Mouse (Mus musculus): ENCODE data around the gene Gcc2. TPM values are rescaled to one million over a fixed set of nuclear protein-coding genes. Genes with fewer than 3 reads are reported as not detected.

The Gcc2 gene
- total and polyA plus RNA-seq, 2 experiments from 2014 or later = 32.0 to 109 TPM

DNA sequence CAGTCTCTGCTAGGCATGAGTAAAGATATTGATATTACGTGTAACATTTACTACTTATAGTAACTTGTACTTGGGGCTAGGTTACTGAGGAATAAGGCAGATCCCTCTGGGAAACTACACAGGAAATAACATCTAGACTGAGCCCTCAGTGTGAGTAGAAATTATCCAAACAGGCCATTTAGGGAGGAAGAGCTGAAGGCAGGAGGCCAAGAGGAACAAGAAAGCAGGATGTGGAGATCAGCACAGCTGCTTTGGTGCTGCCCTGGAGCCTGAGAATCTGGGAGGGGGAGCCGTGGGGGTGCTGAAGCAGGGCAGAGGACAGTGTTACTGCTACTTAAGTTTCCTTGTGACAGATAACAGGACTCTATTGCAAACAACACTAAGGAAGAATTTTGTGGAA, 86.4 kb downstream of the Gcc2 start:
- 70% methylated on average over 2 of the region's 2 CpGs for WGBS

DNA sequence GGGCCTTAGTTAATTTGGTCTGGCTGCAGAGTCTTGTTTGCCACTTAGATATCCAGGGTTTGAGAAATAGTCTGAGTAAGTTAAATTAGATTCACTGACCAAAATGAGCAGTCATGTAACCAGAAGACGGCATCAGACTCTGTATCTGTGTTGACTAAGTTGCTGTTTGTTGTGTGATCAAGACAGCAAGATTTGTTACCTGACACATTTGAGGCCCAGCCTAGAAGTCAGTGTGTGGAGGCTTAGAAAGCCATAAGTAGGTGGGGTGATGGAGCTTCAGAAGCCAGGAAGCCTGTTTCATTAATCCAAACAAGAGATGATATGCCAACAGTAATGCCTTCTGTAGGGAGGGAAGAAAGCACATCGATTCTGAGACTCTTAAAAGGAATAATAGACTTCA, 86.9 kb downstream of the Gcc2 start:
- peak overlapping the region; percentile 58; the same call in 1 of the 2 replicates for H3K27ac ChIP-seq
- no peak overlapping the region for H3K4me3 ChIP-seq (ENCODE audit: low read length)
- H3K27me3 ChIP-seq (ENCODE audit: insufficient read depth, low read length) = no peaks in the 10 kb centered on the region
- H3K9me3 ChIP-seq (ENCODE audit: low read length) = no peaks in the 10 kb centered on the region
- 86% methylated on average over 2 of the region's 2 CpGs for WGBS
- no peaks in the 10 kb centered on the region for H3K4me1 ChIP-seq (ENCODE audit: insufficient read depth, low read length)
- no peaks in the 10 kb centered on the region for H3K36me3 ChIP-seq (ENCODE audit: insufficient read depth, low read length)
- DNase-seq (ENCODE audit: low spot score) (no peak), ATAC-seq (no peak)
- H3K4me2 ChIP-seq (ENCODE audit: low read depth, low read length) = no peak overlapping the region
- no peak overlapping the region for H3K9ac ChIP-seq (replicated peaks; ENCODE audit: low read length)
- no peak for TF ChIP-seq CTCF (IDR thresholded peaks at IDR 0.05; ENCODE audit: low read depth)

More for the DNA sequence above, 86.4 kb downstream of the Gcc2 start:
- H3K36me3 ChIP-seq (ENCODE audit: insufficient read depth, low read length) = no peaks in the 10 kb centered on the region
- no peak overlapping the region for H3K9ac ChIP-seq (replicated peaks; ENCODE audit: low read length)
- no peaks in the 10 kb centered on the region for H3K9me3 ChIP-seq (ENCODE audit: low read length)
- no peak overlapping the region for H3K4me3 ChIP-seq (ENCODE audit: low read length)
- peak; percentile 15 for DNase-seq (ENCODE audit: low spot score)
- H3K4me2 ChIP-seq (ENCODE audit: low read depth, low read length) = no peak overlapping the region
- peak overlapping the region; percentile 58; the same call in 1 of the 2 replicates for H3K27ac ChIP-seq
- TF ChIP-seq CTCF (IDR thresholded peaks at IDR 0.05; ENCODE audit: low read depth) = no peak
- ATAC-seq = no peak
- no peaks in the 10 kb centered on the region for H3K27me3 ChIP-seq (ENCODE audit: insufficient read depth, low read length)
- no peaks in the 10 kb centered on the region for H3K4me1 ChIP-seq (ENCODE audit: insufficient read depth, low read length)

DNA sequence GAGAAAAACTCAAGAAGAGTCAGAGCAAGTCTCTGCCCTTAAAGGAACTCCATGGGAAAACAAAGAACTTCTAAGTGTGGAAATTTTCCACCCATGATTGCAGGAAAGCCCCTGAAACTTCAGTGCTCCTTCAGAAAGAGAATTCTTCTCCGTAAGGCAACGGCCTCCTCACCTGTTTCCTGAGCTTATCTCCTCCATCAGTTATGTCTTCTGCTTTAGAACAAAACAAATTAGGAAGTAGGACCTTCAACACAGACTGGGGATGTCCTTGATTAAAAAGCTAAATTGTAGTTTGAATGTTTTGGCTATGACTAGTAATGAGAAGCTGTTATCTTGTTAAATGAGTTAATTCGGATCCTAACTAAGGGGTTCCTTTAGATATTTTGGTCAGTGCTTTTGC, 88.3 kb downstream of the Gcc2 start:
- H3K9ac ChIP-seq (replicated peaks; ENCODE audit: low read length) = no peak overlapping the region
- H3K27ac ChIP-seq = no peak overlapping the region
- no peak for TF ChIP-seq CTCF (IDR thresholded peaks at IDR 0.05; ENCODE audit: low read depth)
- no peak overlapping the region for H3K4me3 ChIP-seq (ENCODE audit: low read length)
- H3K9me3 ChIP-seq (ENCODE audit: low read length) = no peaks in the 10 kb centered on the region
- no peaks in the 10 kb centered on the region for H3K4me1 ChIP-seq (ENCODE audit: insufficient read depth, low read length)
- no peaks in the 10 kb centered on the region for H3K36me3 ChIP-seq (ENCODE audit: insufficient read depth, low read length)
- ATAC-seq (no peak), DNase-seq (ENCODE audit: low spot score) (no peak)
- H3K4me2 ChIP-seq (ENCODE audit: low read depth, low read length) = no peak overlapping the region
- no peaks in the 10 kb centered on the region for H3K27me3 ChIP-seq (ENCODE audit: insufficient read depth, low read length)
- WGBS = 92% methylated on average over 3 of the region's 3 CpGs

DNA sequence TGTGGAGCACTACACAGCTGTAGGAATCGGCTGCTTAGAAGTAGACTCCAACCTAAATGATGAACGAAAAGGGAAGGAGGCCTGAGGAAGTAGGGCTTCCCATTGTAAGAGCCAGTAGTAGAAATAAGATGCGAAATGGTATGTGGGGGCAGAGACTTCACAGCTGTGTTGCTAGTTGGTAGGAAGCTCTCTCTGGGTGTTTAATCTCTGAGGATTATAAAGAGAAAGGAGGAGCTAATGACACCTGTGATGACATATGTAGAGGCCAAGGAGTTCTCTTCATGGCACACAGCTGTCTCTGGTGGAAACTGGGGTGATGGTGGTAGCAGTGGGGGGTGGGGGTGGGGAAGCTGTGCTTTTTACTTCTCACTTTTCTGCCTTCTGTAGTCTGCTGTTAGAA, 95.3 kb downstream of the Gcc2 start:
- WGBS = 86% methylated on average over 3 of the region's 3 CpGs
- TF ChIP-seq CTCF (IDR thresholded peaks at IDR 0.05; ENCODE audit: low read depth) = no peak
- H3K36me3 ChIP-seq (ENCODE audit: insufficient read depth, low read length) = no peaks in the 10 kb centered on the region

DNA sequence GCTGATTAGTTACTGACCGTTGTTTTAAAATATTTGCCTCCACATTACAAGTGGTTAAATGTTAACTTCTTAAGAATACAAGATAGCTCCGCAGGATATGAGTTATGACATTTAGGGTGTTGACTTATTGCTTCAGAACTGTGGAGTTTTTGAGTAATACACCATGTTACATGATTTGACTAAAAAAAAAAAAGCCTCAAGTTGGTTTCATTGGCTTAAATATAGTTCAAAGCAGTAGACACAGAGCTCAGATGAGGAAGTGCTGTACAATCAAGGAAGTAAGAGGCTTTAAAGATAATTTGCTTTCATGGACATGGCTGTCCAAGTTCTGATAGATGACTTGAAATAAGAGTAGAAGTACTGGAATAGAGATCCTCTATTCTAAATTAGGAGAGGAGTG, 96.4 kb downstream of the Gcc2 start:
- Histone ChIP-seq H3K9ac (replicated peaks; ENCODE audit: low read length) (no peak overlapping the region), H3K4me1 (ENCODE audit: insufficient read depth, low read length) (no peaks in the 10 kb centered on the region), H3K9me3 (ENCODE audit: low read length) (no peaks in the 10 kb centered on the region), H3K27me3 (ENCODE audit: insufficient read depth, low read length) (no peaks in the 10 kb centered on the region), H3K4me2 (ENCODE audit: low read depth, low read length) (no peak overlapping the region), H3K4me3 (ENCODE audit: low read length) (no peak overlapping the region), H3K36me3 (ENCODE audit: insufficient read depth, low read length) (no peaks in the 10 kb centered on the region), H3K27ac (no peak overlapping the region)
- TF ChIP-seq CTCF (IDR thresholded peaks at IDR 0.05; ENCODE audit: low read depth) = no peak
- ATAC-seq (no peak), DNase-seq (ENCODE audit: low spot score) (no peak)
- WGBS = 91% methylated on average over 2 of the region's 2 CpGs

More for the DNA sequence above, 95.3 kb downstream of the Gcc2 start:
- DNase-seq (ENCODE audit: low spot score) = no peak
- no peaks in the 10 kb centered on the region for H3K4me1 ChIP-seq (ENCODE audit: insufficient read depth, low read length)
- H3K4me3 ChIP-seq (ENCODE audit: low read length) = no peak overlapping the region
- no peaks in the 10 kb centered on the region for H3K27me3 ChIP-seq (ENCODE audit: insufficient read depth, low read length)
- no peak overlapping the region for H3K4me2 ChIP-seq (ENCODE audit: low read depth, low read length)
- no peaks in the 10 kb centered on the region for H3K9me3 ChIP-seq (ENCODE audit: low read length)
- no peak for ATAC-seq
- no peak overlapping the region for H3K9ac ChIP-seq (replicated peaks; ENCODE audit: low read length)
- H3K27ac ChIP-seq = no peak overlapping the region

DNA sequence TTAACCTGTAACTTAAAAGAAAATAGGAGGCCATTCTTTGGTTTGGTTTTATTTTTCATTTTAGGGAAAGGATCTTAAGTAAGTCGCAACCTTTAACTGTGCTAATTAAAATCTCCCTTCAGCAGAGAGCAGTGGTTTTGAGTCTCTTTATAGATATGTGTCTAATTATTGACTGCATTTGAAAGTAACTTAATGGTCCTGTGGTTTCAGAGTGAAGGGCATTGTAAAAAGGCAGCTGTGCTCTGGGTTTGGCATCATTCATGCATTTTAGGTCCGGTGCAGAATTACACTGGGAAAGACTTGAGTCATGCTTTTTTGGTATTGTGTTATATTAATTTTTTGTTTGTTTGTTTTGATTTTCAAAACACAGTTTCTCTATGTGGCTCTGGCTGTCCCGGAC, 97.1 kb downstream of the Gcc2 start:
- H3K9ac ChIP-seq (replicated peaks; ENCODE audit: low read length) = no peak overlapping the region
- 78% methylated on average over 3 of the region's 3 CpGs for WGBS
- H3K27me3 ChIP-seq (ENCODE audit: insufficient read depth, low read length) = no peaks in the 10 kb centered on the region
- 0 out of 2 replicates have a peak, but pooled peaks cover 2% of the 10 kb centered on the region for H3K36me3 ChIP-seq (ENCODE audit: insufficient read depth, low read length)
- H3K9me3 ChIP-seq (ENCODE audit: low read length) = no peaks in the 10 kb centered on the region
- H3K4me3 ChIP-seq (ENCODE audit: low read length) = no peak overlapping the region
- no peak for ATAC-seq
- H3K27ac ChIP-seq = no peak overlapping the region
- no peak for DNase-seq (ENCODE audit: low spot score)
- no peak overlapping the region for H3K4me2 ChIP-seq (ENCODE audit: low read depth, low read length)
- H3K4me1 ChIP-seq (ENCODE audit: insufficient read depth, low read length) = no peaks in the 10 kb centered on the region
- no peak for TF ChIP-seq CTCF (IDR thresholded peaks at IDR 0.05; ENCODE audit: low read depth)

DNA sequence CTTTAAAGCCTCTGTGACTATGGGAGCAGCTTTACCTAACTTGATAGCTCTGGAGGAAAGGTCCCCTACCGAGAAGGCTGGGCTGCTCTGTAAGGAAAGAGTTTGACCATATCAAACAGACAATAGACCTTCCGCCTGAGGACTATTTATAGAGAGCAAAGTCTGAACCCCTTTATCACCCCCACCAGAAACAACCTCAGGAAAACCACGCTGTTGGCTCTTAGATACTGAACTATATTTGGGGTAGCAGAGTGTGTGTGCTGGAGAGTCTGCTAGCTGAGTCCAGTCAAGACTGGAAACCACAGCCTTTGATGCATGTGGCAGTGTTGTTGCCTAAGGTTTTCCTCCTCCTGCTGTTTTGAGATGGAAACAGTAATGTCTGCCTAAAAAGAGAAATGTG, 99.3 kb downstream of the Gcc2 start:
- H3K27ac ChIP-seq = no peak overlapping the region
- DNase-seq (ENCODE audit: low spot score) (no peak), ATAC-seq (no peak)
- H3K9me3 ChIP-seq (ENCODE audit: low read length) = no peaks in the 10 kb centered on the region
- H3K36me3 ChIP-seq (ENCODE audit: insufficient read depth, low read length) = 0 out of 2 replicates have a peak, but pooled peaks cover 5% of the 10 kb centered on the region
- H3K9ac ChIP-seq (replicated peaks; ENCODE audit: low read length) = no peak overlapping the region
- no peaks in the 10 kb centered on the region for H3K4me1 ChIP-seq (ENCODE audit: insufficient read depth, low read length)
- H3K4me2 ChIP-seq (ENCODE audit: low read depth, low read length) = no peak overlapping the region
- H3K4me3 ChIP-seq (ENCODE audit: low read length) = no peak overlapping the region
- WGBS = 14% methylated on average over 3 of the region's 3 CpGs
- H3K27me3 ChIP-seq (ENCODE audit: insufficient read depth, low read length) = no peaks in the 10 kb centered on the region
- no peak for TF ChIP-seq CTCF (IDR thresholded peaks at IDR 0.05; ENCODE audit: low read depth)

Other genes starting within 250 kb of the Gcc2 start
- gene AW822073, start 30.6 kb upstream of the Gcc2 start, total RNA-seq (2014; rRNA removed) = not detected in 2 replicates
- not detected in 2 replicates for gene AW822073, start 30.6 kb upstream of the Gcc2 start, polyA plus RNA-seq (2015; fragmentation: Nextera tagmentation; extraction: Ambion mirVana)
- gene Duxf3, start 22.8 kb upstream of the Gcc2 start, total RNA-seq (2014; rRNA removed) = 0.83 TPM in 1 of 2 replicates, not detected in the other
- not detected in 2 replicates for gene Duxf3, start 22.8 kb upstream of the Gcc2 start, polyA plus RNA-seq (2015; fragmentation: Nextera tagmentation; extraction: Ambion mirVana)
- not detected in 2 replicates for gene Gm4981, start 18.8 kb upstream of the Gcc2 start, total RNA-seq (2014; rRNA removed)
- not detected in 2 replicates for gene Gm4981, start 18.8 kb upstream of the Gcc2 start, polyA plus RNA-seq (2015; fragmentation: Nextera tagmentation; extraction: Ambion mirVana)
- gene Lims1, start 68.0 kb downstream of the Gcc2 start, total RNA-seq (2014; rRNA removed) = 31.6 and 38.5 TPM in 2 replicates
- 55.7 and 58.7 TPM in 2 replicates for gene Lims1, start 68.0 kb downstream of the Gcc2 start, polyA plus RNA-seq (2015; fragmentation: Nextera tagmentation; extraction: Ambion mirVana)
- 32.1 and 32.6 TPM in 2 replicates for gene Ranbp2, start 191.4 kb downstream of the Gcc2 start, total RNA-seq (2014; rRNA removed)
- gene Ranbp2, start 191.4 kb downstream of the Gcc2 start, polyA plus RNA-seq (2015; fragmentation: Nextera tagmentation; extraction: Ambion mirVana) = 12.9 and 13.5 TPM in 2 replicates
- 0.83 and 2.0 TPM in 2 replicates for gene Ccdc138, start 242.5 kb downstream of the Gcc2 start, total RNA-seq (2014; rRNA removed)
- gene Ccdc138, start 242.5 kb downstream of the Gcc2 start, polyA plus RNA-seq (2015; fragmentation: Nextera tagmentation; extraction: Ambion mirVana) = 6.4 and 6.9 TPM in 2 replicates

Data from hindbrain, postnatal 0 days (tissue).